Mouse (Mus musculus): ENCODE data around the gene Gstm5. TPM values are rescaled to one million over a fixed set of nuclear protein-coding genes. Genes with fewer than 3 reads are reported as not detected.

Gene Gstm5
- total RNA-seq (2023) = not detected

DNA sequence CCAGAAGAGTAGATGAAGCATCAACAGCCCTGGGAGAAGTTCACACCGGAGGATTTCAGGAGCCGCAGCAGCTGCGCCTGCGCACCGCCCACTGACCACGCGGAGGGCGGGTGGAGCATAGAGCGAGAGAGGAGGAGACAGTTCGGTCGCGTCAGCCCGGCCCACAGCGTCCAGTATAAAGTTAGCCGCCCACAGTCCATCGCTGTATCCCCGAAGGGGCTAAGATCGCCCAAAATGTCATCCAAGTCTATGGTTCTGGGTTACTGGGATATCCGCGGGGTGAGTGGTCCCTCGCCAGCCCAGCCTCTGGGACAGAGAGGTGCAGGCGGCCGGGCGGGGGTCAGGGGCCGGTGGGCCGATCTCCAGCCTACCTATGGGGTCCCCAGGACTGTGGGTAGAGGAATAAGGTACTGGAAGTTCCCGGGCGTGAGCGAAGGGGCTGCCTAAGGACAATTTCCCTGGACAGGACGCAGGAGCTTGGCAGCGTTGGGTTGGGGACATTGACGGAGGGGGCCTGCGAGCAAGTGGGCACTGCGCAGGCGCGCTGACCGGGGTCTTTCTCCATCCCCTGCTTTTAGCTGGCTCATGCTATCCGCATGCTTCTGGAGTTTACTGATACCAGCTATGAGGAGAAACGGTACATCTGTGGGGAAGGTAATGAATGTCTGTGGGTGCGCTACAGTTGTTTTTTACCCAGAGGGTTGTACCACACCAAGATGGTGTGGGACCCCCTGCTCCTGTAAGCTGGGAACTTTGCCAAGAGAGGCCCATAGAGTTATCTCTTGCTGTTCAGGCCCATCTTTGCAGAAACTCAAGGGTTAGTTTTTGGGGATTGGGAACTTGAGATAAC is at the start of gene Gstm5:
Gene Gstm5 (plus strand): TSS at position 102 of the 850 bp plus-strand sequence.

GRCm38 (mm10) chr3:107877005-107877404 is 18.6 kb upstream of the Gstm5 start, which contains the start of gene Eps8l3:
Gene Eps8l3 (plus strand): TSS chr3:107877229.

GRCm38 (mm10) chr3:107931670-107932069 is 36.0 kb downstream of the Gstm5 start, which contains the start of gene Gstm7:
Gene Gstm7 (minus strand): TSS chr3:107931817.

GRCm38 (mm10) chr3:107943239-107943990 is 47.8 kb downstream of the Gstm5 start, which contains the start of gene Gstm6:
Gene Gstm6 (minus strand): TSS chr3:107943749.

Other genes starting within 250 kb of the Gstm5 start
- gene Ahcyl1, start 199.3 kb upstream of the Gstm5 start, total RNA-seq (2023) = 73.9 TPM
- 3.1 TPM for gene Csf1, start 135.4 kb upstream of the Gstm5 start, total RNA-seq (2023)
- gene Eps8l3, start 18.6 kb upstream of the Gstm5 start, total RNA-seq (2023) = not detected
- 2.4 TPM for gene Gstm7, start 36.0 kb downstream of the Gstm5 start, total RNA-seq (2023)
- not detected for gene Gstm6, start 47.9 kb downstream of the Gstm5 start, total RNA-seq (2023)
- gene Gstm3, start 73.5 kb downstream of the Gstm5 start, total RNA-seq (2023) = not detected
- not detected for gene Gstm2, start 90.6 kb downstream of the Gstm5 start, total RNA-seq (2023)
- 10.5 TPM for gene Gstm1, start 122.2 kb downstream of the Gstm5 start, total RNA-seq (2023)
- 2.9 TPM for gene Gstm4, start 149.1 kb downstream of the Gstm5 start, total RNA-seq (2023)
- 32.4 TPM for gene Ampd2, start 190.8 kb downstream of the Gstm5 start, total RNA-seq (2023)
- gene Gnat2, start 197.0 kb downstream of the Gstm5 start, total RNA-seq (2023) = not detected